11 mouse cellular contexts compared by ENCODE assay signal in genomic region chr11:6391516-6392276, GRCm38 (mm10). TPM values are rescaled to one million over a fixed set of nuclear protein-coding genes. Genes with fewer than 3 reads are reported as not detected.
A peak's percentile ranks its signal among the peaks of the same experiment; 100 is the strongest.
DNase-seq lines count a peak whose midpoint lies in the region; ATAC-seq and TF ChIP-seq lines count a peak whose summit lies in the region.
"Had no signal": no experiment of that assay in that cellular context is flagged by ENCODE, and none has a peak within 500 bp of the region (broad histone marks: within the 10 kb centered on the region; RNA-seq: fewer than 3 reads in every experiment).

No protein-coding gene starts in this region.

- no peaks in the 10 kb centered on the region for H3K27me3 ChIP-seq in midbrain, embryonic 13.5 days
- no peaks in the 10 kb centered on the region for H3K27me3 ChIP-seq in midbrain, embryonic 11.5 days (ENCODE audit: control insufficient read depth, insufficient read depth, low read length)
- no peaks in the 10 kb centered on the region for H3K27me3 ChIP-seq in small intestine, adult 2 months (ENCODE audit: control insufficient read depth, insufficient read depth, low read length)
- H3K27me3 ChIP-seq: embryonic facial prominence, embryonic 12.5 days had no signal

- H3K9me3 ChIP-seq in midbrain, embryonic 13.5 days, result no peaks in the 10 kb centered on the region
- no peaks in the 10 kb centered on the region for H3K9me3 ChIP-seq in midbrain, embryonic 11.5 days (ENCODE audit: control insufficient read depth, low read length)
- H3K9me3 ChIP-seq: embryonic facial prominence, embryonic 12.5 days had no signal

- no peak overlapping the region for H3K27ac ChIP-seq in midbrain, embryonic 13.5 days
- H3K27ac ChIP-seq in midbrain, embryonic 11.5 days (ENCODE audit: low read depth, low read length), result no peak overlapping the region
- peak overlapping the region; percentile 54 for H3K27ac ChIP-seq in small intestine, adult 2 months (ENCODE audit: insufficient read depth, low read depth, low read length)
- H3K27ac ChIP-seq: embryonic facial prominence, embryonic 12.5 days had no signal

- TF ChIP-seq CTCF in small intestine, adult 2 months (IDR thresholded peaks at IDR 0.05; ENCODE audit: extremely low read depth, insufficient read length, insufficient replicate concordance, low read depth, low read length), result no peak

- H3K4me3 ChIP-seq in midbrain, embryonic 13.5 days (replicated peaks), result 0 out of 2 replicates have a peak overlapping the region, but pooled peaks have one; percentile 4
- no peak overlapping the region for H3K4me3 ChIP-seq in midbrain, embryonic 11.5 days (ENCODE audit: low read depth, low read length)
- no peak overlapping the region for H3K4me3 ChIP-seq in small intestine, adult 2 months (ENCODE audit: low read depth, low read length)
- H3K4me3 ChIP-seq: embryonic facial prominence, embryonic 12.5 days had no signal

- 92% methylated on average over 8 of the region's 8 CpGs for WGBS in midbrain, embryonic 13.5 days
- WGBS in midbrain, embryonic 11.5 days, result 92% methylated on average over 8 of the region's 8 CpGs
- 62% methylated on average over 8 of the region's 8 CpGs for WGBS in small intestine, adult 2 months

- peak; percentile 32 for DNase-seq in cerebellum, adult 9-11 months
- no peak for DNase-seq in cerebellum, postnatal 36 days
- no peak for DNase-seq in midbrain, embryonic 11.5 days (ENCODE audit: low spot score, missing footprints)
- DNase-seq in ovary, postnatal 14 days (ENCODE audit: low spot score), result no peak
- DNase-seq in cerebellum, postnatal 25 days, result no peak
- DNase-seq: kidney, adult 11 months; right cerebral cortex, postnatal 25 days had no signal

- TF ChIP-seq POLR2A in small intestine, adult 2 months (IDR thresholded peaks at IDR 0.05; ENCODE audit: low read depth, low read length), result no peak

- 0 out of 2 replicates have a peak overlapping the region, but pooled peaks have one; percentile 11 for H3K9ac ChIP-seq in midbrain, embryonic 13.5 days (replicated peaks)
- no peak overlapping the region for H3K9ac ChIP-seq in midbrain, embryonic 11.5 days (ENCODE audit: low read length)
- H3K9ac ChIP-seq: embryonic facial prominence, embryonic 12.5 days had no signal

- peak overlapping the region; percentile 82 for H3K4me2 ChIP-seq in midbrain, embryonic 13.5 days (replicated peaks)
- no peak overlapping the region for H3K4me2 ChIP-seq in midbrain, embryonic 11.5 days
- H3K4me2 ChIP-seq: embryonic facial prominence, embryonic 12.5 days had no signal

- H3K4me1 ChIP-seq in midbrain, embryonic 13.5 days (replicated peaks), result peaks cover 27% of the 10 kb centered on the region
- H3K4me1 ChIP-seq in midbrain, embryonic 11.5 days (ENCODE audit: control insufficient read depth, insufficient read depth, low read length), result peaks cover 14% of the 10 kb centered on the region
- H3K4me1 ChIP-seq in small intestine, adult 2 months (ENCODE audit: control insufficient read depth, insufficient read depth, insufficient read length, low read length), result peaks cover 16% of the 10 kb centered on the region

- no peak for ATAC-seq in midbrain, embryonic 13.5 days
- no peak for ATAC-seq in midbrain, embryonic 11.5 days (ENCODE audit: low FRiP score)
- ATAC-seq in hematopoietic stem cell, adult 5-6 weeks (replicated peaks in 1 of 2; ENCODE audit: insufficient read depth in 1 of 2, low FRiP score in 2 of 2, low TSS enrichment in 1 of 2, low read depth in 1 of 2, poor library complexity in 2 of 2, severe bottlenecking in 2 of 2), result peak; percentile 34 to 43; a peak in 3 of 4 replicates

- peaks cover 50% of the 10 kb centered on the region for H3K36me3 ChIP-seq in midbrain, embryonic 13.5 days
- peaks cover 11% of the 10 kb centered on the region; the same call in 1 of the 2 replicates for H3K36me3 ChIP-seq in midbrain, embryonic 11.5 days (ENCODE audit: control insufficient read depth, insufficient read depth, low read length)
- H3K36me3 ChIP-seq in small intestine, adult 2 months (ENCODE audit: control insufficient read depth, insufficient read depth, low read length), result peaks cover 26% of the 10 kb centered on the region

RNA-seq across cellular contexts. Expression of gene Zmiz2, which starts 2.8 kb away (rescaled TPM):
- polyA plus RNA-seq in midbrain, embryonic 13.5 days (2015; fragmentation: Nextera tagmentation; extraction: Ambion mirVana), result 32.9 and 33.6 TPM in 2 replicates
- polyA plus RNA-seq in midbrain, embryonic 11.5 days (2014; fragmentation: Nextera tagmentation; extraction: Ambion mirVana), result 13.3 and 16.4 TPM in 2 replicates
- 11.1 and 14.8 TPM in 2 replicates for total RNA-seq in hematopoietic stem cell, adult 5-6 weeks (2017)
- polyA plus RNA-seq in small intestine, adult 2 months (2012; rRNA removed), result 68.7 and 85.9 TPM in 2 replicates

RNA-seq across cellular contexts. Expression of gene Ppia, which starts 23.5 kb away (rescaled TPM):
- polyA plus RNA-seq in midbrain, embryonic 13.5 days (2015; fragmentation: Nextera tagmentation; extraction: Ambion mirVana), result 3,782 and 3,914 TPM in 2 replicates
- polyA plus RNA-seq in midbrain, embryonic 11.5 days (2014; fragmentation: Nextera tagmentation; extraction: Ambion mirVana), result 5,393 and 5,428 TPM in 2 replicates
- total RNA-seq in hematopoietic stem cell, adult 5-6 weeks (2017), result 1,374 and 1,758 TPM in 2 replicates
- 275 and 276 TPM in 2 replicates for polyA plus RNA-seq in small intestine, adult 2 months (2012; rRNA removed)

RNA-seq across cellular contexts. Expression of gene H2afv, which starts 52.5 kb away (rescaled TPM):
- 605 and 617 TPM in 2 replicates for polyA plus RNA-seq in midbrain, embryonic 13.5 days (2015; fragmentation: Nextera tagmentation; extraction: Ambion mirVana)
- polyA plus RNA-seq in midbrain, embryonic 11.5 days (2014; fragmentation: Nextera tagmentation; extraction: Ambion mirVana), result 966 and 1,015 TPM in 2 replicates
- 138 and 152 TPM in 2 replicates for total RNA-seq in hematopoietic stem cell, adult 5-6 weeks (2017)
- polyA plus RNA-seq in small intestine, adult 2 months (2012; rRNA removed), result 63.8 and 141 TPM in 2 replicates

Comparison
In these comparisons a context has a peak if more than half of its experiments do, and no peak if none do; other contexts are left out.
1. ATAC-seq: peak in hematopoietic stem cell, adult 5-6 weeks (2 of 2); none in midbrain, embryonic 13.5 days (single experiment) and midbrain, embryonic 11.5 days (single experiment).
2. RNA of gene Ppia, which starts 23.5 kb away (polyA plus RNA-seq): 5,393 to 5,428 TPM in midbrain, embryonic 11.5 days and 3,782 to 3,914 TPM in midbrain, embryonic 13.5 days; 275 to 276 TPM in small intestine, adult 2 months; every median in the first group is over 10 times any median in the second.